Mouse (Mus musculus) hindbrain, embryonic 16.5 days (tissue): ENCODE results near the gene Prr5. TPM values are rescaled to one million over a fixed set of nuclear protein-coding genes. Genes with fewer than 3 reads are reported as not detected.

Experiments used
- ATAC-seq: fragments of 200-750 bp; cut with Nextera tagmentation; 2 replicates; pipeline ENCODE4 v1.8.0; 2017; ENCODE audit warnings: moderate TSS enrichment, moderate library complexity
- H3K27ac ChIP-seq: fragments of 300-500 bp; sonication (generic); 2 replicates; pipeline ENCODE4 v1.5.1; 2014; ENCODE audit warnings: low read depth, mild to moderate bottlenecking, control low read depth, low read length, moderate library complexity
- H3K27me3 ChIP-seq: fragments of 300-500 bp; sonication (generic); replicated peaks from 2 replicates; pipeline ENCODE4 v1.6.1; 2014; ENCODE audit warnings: low read length; ENCODE audit not compliant: control insufficient read depth, insufficient read depth
- H3K36me3 ChIP-seq: fragments of 300-500 bp; sonication (generic); 2 replicates; pipeline ENCODE4 v1.6.1; 2014; ENCODE audit warnings: mild to moderate bottlenecking, low read length, moderate library complexity, mixed read lengths; ENCODE audit not compliant: control insufficient read depth, insufficient read depth
- H3K4me1 ChIP-seq: fragments of 300-500 bp; sonication (generic); 2 replicates; pipeline ENCODE4 v1.6.1; 2014; ENCODE audit warnings: low read depth, low read length; ENCODE audit not compliant: control insufficient read depth, insufficient read depth
- H3K4me2 ChIP-seq: fragments of 300-500 bp; sonication (generic); 2 replicates; pipeline ENCODE4 v1.6.1; 2014; ENCODE audit warnings: mild to moderate bottlenecking, low read length, control low read depth, moderate library complexity
- H3K4me3 ChIP-seq: fragments of 300-500 bp; sonication (generic); 2 replicates; pipeline ENCODE4 v1.5.1; 2014; ENCODE audit warnings: mild to moderate bottlenecking, low read length, control low read depth, moderate library complexity
- H3K9ac ChIP-seq: fragments of 300-500 bp; sonication (generic); 2 replicates; pipeline ENCODE4 v1.6.1; 2014; ENCODE audit warnings: low read depth, mild to moderate bottlenecking, control low read depth, low read length, moderate library complexity
- H3K9me3 ChIP-seq: fragments of 300-500 bp; sonication (generic); 2 replicates; pipeline ENCODE4 v1.6.1; 2014; ENCODE audit warnings: mild to moderate bottlenecking, low read length, moderate library complexity; ENCODE audit not compliant: control insufficient read depth
- WGBS: fragments of 180-500 bp; shearing (Covaris S2); extraction: QIAGEN DNeasy Blood & Tissue Kit; methylation state at CpG from one replicate; pipeline ENCODE4 v1.1.7; 2014; 5-methylcytosine and 5-hydroxymethylcytosine counted together
- polyA plus RNA-seq: library from polyadenylated mRNA; unstranded; fragments of >200 nt; fragmentation: Nextera tagmentation; extraction: Ambion mirVana; gene quantifications from 2 replicates; pipeline ENCODE4 v1.2.1, GENCODE M21; 2015

The Prr5 gene
- polyA plus RNA-seq, 1 experiment from 2014 or later, result 30.5 TPM

- H3K4me3 ChIP-seq, result peak overlapping the region; percentile 39
- H3K36me3 ChIP-seq, result no peaks in the 10 kb centered on the region
- H3K9me3 ChIP-seq, result no peaks in the 10 kb centered on the region
- no peaks in the 10 kb centered on the region for H3K27me3 ChIP-seq
- peak overlapping the region; percentile 85 for H3K27ac ChIP-seq
- WGBS, result 5% methylated on average over 28 of the region's 28 CpGs
- peak; percentile 91 for ATAC-seq
- H3K9ac ChIP-seq, result peak overlapping the region; percentile 57
- H3K4me2 ChIP-seq, result peak overlapping the region; percentile 57
- H3K4me1 ChIP-seq, result peaks cover 12% of the 10 kb centered on the region
These were observed 15.1 kb upstream of the Prr5 start for GRCm38 (mm10) chr15:84653979-84654966.

GRCm38 (mm10) chr15:84654975-84655374, 14.4 kb upstream of the Prr5 start:
- Histone ChIP-seq H3K9ac (no peak overlapping the region), H3K36me3 (no peaks in the 10 kb centered on the region), H3K9me3 (no peaks in the 10 kb centered on the region), H3K4me1 (peaks cover 12% of the 10 kb centered on the region), H3K4me3 (no peak overlapping the region), H3K27ac (peak overlapping the region; percentile 85), H3K4me2 (peak overlapping the region; percentile 57), H3K27me3 (no peaks in the 10 kb centered on the region)
- ATAC-seq, result no peak
- 55% methylated on average over 10 of the region's 10 CpGs for WGBS

GRCm38 (mm10) chr15:84656689-84657088, 12.7 kb upstream of the Prr5 start:
- peaks cover 12% of the 10 kb centered on the region for H3K4me1 ChIP-seq
- H3K9me3 ChIP-seq, result no peaks in the 10 kb centered on the region
- no peak for ATAC-seq
- H3K27me3 ChIP-seq, result no peaks in the 10 kb centered on the region
- H3K36me3 ChIP-seq, result no peaks in the 10 kb centered on the region
- no peak overlapping the region for H3K4me2 ChIP-seq
- no peak overlapping the region for H3K27ac ChIP-seq
- no peak overlapping the region for H3K9ac ChIP-seq
- H3K4me3 ChIP-seq, result no peak overlapping the region
- 88% methylated on average over 3 of the region's 3 CpGs for WGBS

- no peak for ATAC-seq
- Histone ChIP-seq H3K27ac (no peak overlapping the region), H3K9ac (no peak overlapping the region), H3K36me3 (no peaks in the 10 kb centered on the region), H3K4me1 (peaks cover 16% of the 10 kb centered on the region), H3K4me3 (no peak overlapping the region), H3K4me2 (no peak overlapping the region), H3K27me3 (no peaks in the 10 kb centered on the region), H3K9me3 (no peaks in the 10 kb centered on the region)
- WGBS, result 43% methylated on average over 9 of the region's 9 CpGs
These were observed 11.9 kb upstream of the Prr5 start for GRCm38 (mm10) chr15:84657384-84658064.

- H3K4me2 ChIP-seq, result no peak overlapping the region
- H3K4me3 ChIP-seq, result no peak overlapping the region
- no peaks in the 10 kb centered on the region for H3K36me3 ChIP-seq
- WGBS, result 94% methylated on average over 5 of the region's 5 CpGs
- H3K27me3 ChIP-seq, result no peaks in the 10 kb centered on the region
- no peaks in the 10 kb centered on the region for H3K9me3 ChIP-seq
- no peak for ATAC-seq
- peaks cover 21% of the 10 kb centered on the region for H3K4me1 ChIP-seq
- H3K27ac ChIP-seq, result no peak overlapping the region
- H3K9ac ChIP-seq, result no peak overlapping the region
These were observed 10.8 kb upstream of the Prr5 start for GRCm38 (mm10) chr15:84658655-84659054.

GRCm38 (mm10) chr15:84659856-84660255, 9.6 kb upstream of the Prr5 start:
- Histone ChIP-seq H3K9me3 (no peaks in the 10 kb centered on the region), H3K27ac (no peak overlapping the region), H3K4me1 (peaks cover 26% of the 10 kb centered on the region), H3K4me2 (no peak overlapping the region), H3K4me3 (no peak overlapping the region), H3K36me3 (no peaks in the 10 kb centered on the region), H3K27me3 (no peaks in the 10 kb centered on the region), H3K9ac (no peak overlapping the region)
- ATAC-seq, result no peak
- WGBS, result 81% methylated on average over 5 of the region's 5 CpGs

GRCm38 (mm10) chr15:84661274-84661673, 8.1 kb upstream of the Prr5 start:
- no peak overlapping the region for H3K4me3 ChIP-seq
- no peak overlapping the region for H3K4me2 ChIP-seq
- H3K27me3 ChIP-seq, result no peaks in the 10 kb centered on the region
- H3K27ac ChIP-seq, result no peak overlapping the region
- no peaks in the 10 kb centered on the region for H3K36me3 ChIP-seq
- H3K4me1 ChIP-seq, result peaks cover 37% of the 10 kb centered on the region
- no peak for ATAC-seq
- 95% methylated on average over 5 of the region's 5 CpGs for WGBS
- H3K9ac ChIP-seq, result no peak overlapping the region
- no peaks in the 10 kb centered on the region for H3K9me3 ChIP-seq

GRCm38 (mm10) chr15:84662952-84663684, 6.3 kb upstream of the Prr5 start:
- H3K4me2 ChIP-seq, result peak overlapping the region; percentile 75
- peak overlapping the region; percentile 76 for H3K9ac ChIP-seq
- H3K4me1 ChIP-seq, result peaks cover 37% of the 10 kb centered on the region
- under 1% methylated on average over 50 of the region's 56 CpGs for WGBS
- no peaks in the 10 kb centered on the region for H3K36me3 ChIP-seq
- peak overlapping the region; percentile 80 for H3K27ac ChIP-seq
- H3K4me3 ChIP-seq, result peak overlapping the region; percentile 59
- H3K27me3 ChIP-seq, result no peaks in the 10 kb centered on the region
- peak; percentile 68 for ATAC-seq
- H3K9me3 ChIP-seq, result no peaks in the 10 kb centered on the region
